Mouse (Mus musculus) lung, postnatal 0 days (tissue): ENCODE measurements around the gene Rbbp8nl.

ENCODE experiments used
- CTCF ChIP-seq: IDR thresholded peaks from 2 replicates; pipeline ENCODE4 v1.5.1; 2016; ENCODE audit warnings: antibody characterized with exemption, mild to moderate bottlenecking
- EP300 ChIP-seq: IDR thresholded peaks from 2 replicates; pipeline ENCODE4 v1.6.1; 2016; ENCODE audit warnings: antibody characterized with exemption, mild to moderate bottlenecking, control low read depth

DNA sequence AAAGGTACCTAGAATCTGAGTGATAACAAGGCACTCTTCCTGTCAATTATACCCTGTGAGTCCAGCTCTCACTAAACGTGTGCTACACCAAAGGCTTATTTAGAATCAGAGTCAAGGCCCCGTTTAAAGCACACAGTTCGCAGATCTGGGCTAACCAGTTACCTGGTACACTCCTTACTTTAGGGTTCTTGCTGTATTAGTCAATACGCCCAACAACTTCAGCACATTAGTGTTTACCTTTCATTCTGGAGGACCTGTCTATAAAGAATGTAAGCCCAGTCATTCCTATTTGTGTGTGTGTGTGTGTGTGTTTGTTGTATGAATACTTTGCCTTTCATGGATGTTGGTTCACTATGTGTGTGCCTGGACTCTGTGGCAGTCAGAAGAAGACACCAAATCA, 46.6 kb downstream of the Rbbp8nl start:
- no peak for TF ChIP-seq CTCF
- peak; percentile 94 for TF ChIP-seq EP300
